Mouse (Mus musculus) embryonic facial prominence, embryonic 13.5 days (tissue): Measurements from ENCODE around the gene Tmem94. TPM values are rescaled to one million over a fixed set of nuclear protein-coding genes. Genes with fewer than 3 reads are reported as not detected.

Experiments
- ATAC-seq: fragments of 200-750 bp; cut with Nextera tagmentation; 2 replicates; pipeline ENCODE4 v1.8.0; 2017; ENCODE audit warnings: low read depth; ENCODE audit not compliant: insufficient number of reproducible peaks, insufficient read depth, low FRiP score, low TSS enrichment
- H3K27ac ChIP-seq: fragments of 300-500 bp; sonication (generic); 2 replicates; pipeline ENCODE4 v1.5.1; 2015; ENCODE audit warnings: moderate library complexity, mild to moderate bottlenecking, inconsistent platforms
- H3K27me3 ChIP-seq: fragments of 300-500 bp; sonication (generic); 2 replicates; pipeline ENCODE4 v1.6.1; 2015; ENCODE audit warnings: mild to moderate bottlenecking, inconsistent platforms
- H3K36me3 ChIP-seq: fragments of 300-500 bp; sonication (generic); 2 replicates; pipeline ENCODE4 v1.6.1; 2015; ENCODE audit warnings: mild to moderate bottlenecking, inconsistent platforms
- H3K4me1 ChIP-seq: fragments of 300-500 bp; sonication (generic); 2 replicates; pipeline ENCODE4 v1.6.1; 2015; ENCODE audit warnings: inconsistent platforms
- H3K4me2 ChIP-seq: fragments of 300-500 bp; sonication (generic); 2 replicates; pipeline ENCODE4 v1.6.1; 2015; ENCODE audit warnings: moderate library complexity, mild to moderate bottlenecking, inconsistent platforms
- H3K4me3 ChIP-seq: fragments of 300-500 bp; sonication (generic); 2 replicates; pipeline ENCODE4 v1.5.1; 2015; ENCODE audit warnings: mild to moderate bottlenecking, inconsistent platforms
- H3K9ac ChIP-seq: fragments of 300-500 bp; sonication (generic); 2 replicates; pipeline ENCODE4 v1.6.1; 2015; ENCODE audit warnings: mild to moderate bottlenecking, inconsistent platforms
- H3K9me3 ChIP-seq: fragments of 300-500 bp; sonication (generic); 2 replicates; pipeline ENCODE4 v1.6.1; 2016; ENCODE audit warnings: inconsistent platforms
- WGBS: fragments of 180-500 bp; shearing (Covaris S2); methylation state at CpG from one replicate; pipeline ENCODE4 v1.1.7; 2015; ENCODE audit warnings: mixed read lengths; 5-methylcytosine and 5-hydroxymethylcytosine counted together
- polyA plus RNA-seq: library from polyadenylated mRNA; unstranded; fragments of >200 nt; fragmentation: Nextera tagmentation; extraction: Ambion mirVana; gene quantifications from 2 replicates; pipeline ENCODE4 v1.2.1, GENCODE M21; 2015

Gene Tmem94
- polyA plus RNA-seq, 1 experiment from 2014 or later: 24.9 TPM

DNA sequence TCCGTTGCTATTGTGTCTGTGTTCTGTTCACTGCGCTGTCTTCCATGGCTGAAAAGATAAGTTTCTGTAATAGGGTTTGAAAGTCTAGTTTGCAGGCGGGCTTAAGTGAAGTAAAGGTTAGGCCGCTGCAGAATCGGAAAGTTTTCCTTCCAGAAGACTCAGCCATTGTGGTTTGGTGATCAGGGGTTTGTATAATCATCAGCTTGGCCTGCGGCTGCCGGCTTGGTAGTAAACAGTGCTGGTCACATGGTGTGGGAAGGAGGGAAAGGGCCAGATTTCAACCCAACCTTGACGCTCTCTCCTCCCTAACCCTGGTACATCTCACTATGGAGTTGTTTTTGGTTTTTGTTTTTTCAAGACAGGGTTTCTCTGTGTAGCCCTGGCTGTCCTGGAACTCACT, 1.7 kb downstream of the Tmem94 start:
- peak overlapping the region; percentile 78 for H3K4me2 ChIP-seq
- WGBS: 80% methylated on average over 8 of the region's 8 CpGs
- ATAC-seq: no peak

GRCm38 (mm10) chr11:115768896-115769295, 3.7 kb downstream of the Tmem94 start:
- H3K4me1 ChIP-seq: peaks cover 13% of the 10 kb centered on the region
- H3K9me3 ChIP-seq: no peaks in the 10 kb centered on the region
- no peaks in the 10 kb centered on the region for H3K27me3 ChIP-seq
- H3K4me3 ChIP-seq: no peak overlapping the region
- no peak overlapping the region for H3K4me2 ChIP-seq
- no peak overlapping the region for H3K9ac ChIP-seq
- no peak overlapping the region for H3K27ac ChIP-seq
- 83% methylated on average over 3 of the region's 3 CpGs for WGBS
- H3K36me3 ChIP-seq: peaks cover 4% of the 10 kb centered on the region; the same call in 1 of the 2 replicates
- ATAC-seq: no peak

More for the DNA sequence above, 1.7 kb downstream of the Tmem94 start:
- Histone ChIP-seq H3K9ac (no peak overlapping the region), H3K27ac (peak overlapping the region; percentile 93; the same call in 1 of the 2 replicates), H3K27me3 (no peaks in the 10 kb centered on the region), H3K4me1 (peaks cover 13% of the 10 kb centered on the region), H3K36me3 (no peaks in the 10 kb centered on the region), H3K9me3 (no peaks in the 10 kb centered on the region), H3K4me3 (peak overlapping the region; percentile 73)

DNA sequence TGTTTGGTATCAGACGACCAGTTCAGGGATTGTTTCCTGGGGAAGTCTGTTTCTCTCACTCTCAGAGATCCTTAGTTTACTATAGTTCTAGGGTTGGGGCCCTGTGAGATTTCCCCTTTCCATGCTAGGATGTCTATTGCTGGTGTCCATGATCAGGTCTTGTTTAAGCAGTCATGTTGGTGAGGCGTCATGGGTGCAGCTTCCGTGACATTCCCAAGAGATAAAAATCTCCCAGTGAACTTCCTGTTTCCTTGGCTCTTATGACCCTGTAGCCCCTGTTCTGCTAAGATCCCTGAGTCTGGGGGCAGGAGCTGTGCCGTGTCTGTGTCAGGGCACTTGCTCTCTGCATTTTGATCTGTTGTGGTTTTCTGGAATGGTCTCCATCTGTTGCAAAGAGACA, 9.4 kb downstream of the Tmem94 start:
- no peak for ATAC-seq
- H3K27ac ChIP-seq: no peak overlapping the region
- no peaks in the 10 kb centered on the region for H3K27me3 ChIP-seq
- no peak overlapping the region for H3K4me2 ChIP-seq
- 0 out of 2 replicates have a peak overlapping the region, but pooled peaks have one; percentile 27 for H3K9ac ChIP-seq
- H3K4me1 ChIP-seq: peaks cover 49% of the 10 kb centered on the region
- peaks cover 11% of the 10 kb centered on the region; the same call in 1 of the 2 replicates for H3K36me3 ChIP-seq
- no peak overlapping the region for H3K4me3 ChIP-seq
- 45% methylated on average over 4 of the region's 4 CpGs for WGBS
- H3K9me3 ChIP-seq: no peaks in the 10 kb centered on the region

DNA sequence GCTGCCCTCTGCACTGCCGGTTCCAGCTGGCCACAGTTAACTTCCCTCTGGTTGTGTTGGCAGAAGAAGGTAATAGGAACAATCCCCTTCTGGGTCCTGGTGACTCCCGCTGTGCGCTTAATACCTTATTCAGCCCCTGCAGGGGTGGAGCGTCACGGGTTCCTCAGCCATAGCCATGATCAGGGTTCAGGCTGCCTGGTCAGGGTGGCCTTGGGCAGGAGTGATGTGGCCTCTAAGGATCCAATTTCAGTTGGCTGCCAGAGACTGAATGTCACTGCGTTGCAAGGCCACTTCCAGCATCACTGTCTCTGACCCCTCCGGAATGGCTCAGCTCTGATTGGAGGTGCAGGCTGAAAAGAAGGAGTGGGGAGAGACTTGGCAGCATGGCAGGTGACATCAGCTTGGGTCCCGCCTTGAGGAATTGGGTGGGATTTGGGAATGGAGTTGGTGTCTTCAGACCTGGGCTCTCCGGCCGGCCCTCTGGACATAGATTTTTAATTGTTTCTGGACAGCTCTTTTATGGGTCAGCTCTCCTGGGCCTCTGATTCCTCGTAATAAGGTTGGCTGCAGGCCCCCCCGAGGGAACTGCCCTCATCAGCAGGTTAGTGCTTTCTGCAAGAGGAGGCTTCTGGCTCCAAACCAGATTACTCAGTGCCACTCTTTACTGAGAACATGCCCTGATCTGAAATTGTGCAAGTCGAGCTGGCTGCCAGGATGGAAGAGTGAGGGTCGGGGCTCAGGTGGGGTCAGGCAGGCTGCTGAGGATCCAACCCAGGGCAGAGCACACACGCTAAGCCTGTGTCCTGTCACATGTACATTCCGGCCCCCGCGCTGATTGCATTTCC, 10.8 kb downstream of the Tmem94 start:
- 0 out of 2 replicates have a peak overlapping the region, but pooled peaks have one; percentile 9 for H3K4me2 ChIP-seq
- no peak overlapping the region for H3K27ac ChIP-seq
- WGBS: 28% methylated on average over 18 of the region's 18 CpGs
- no peak overlapping the region for H3K4me3 ChIP-seq
- H3K27me3 ChIP-seq: no peaks in the 10 kb centered on the region
- 0 out of 2 replicates have a peak overlapping the region, but pooled peaks have one; percentile 16 for H3K9ac ChIP-seq
- H3K9me3 ChIP-seq: no peaks in the 10 kb centered on the region
- peaks cover 15% of the 10 kb centered on the region for H3K36me3 ChIP-seq
- peaks cover 62% of the 10 kb centered on the region for H3K4me1 ChIP-seq
- no peak for ATAC-seq

GRCm38 (mm10) chr11:115776954-115777353, 11.7 kb downstream of the Tmem94 start:
- peaks cover 62% of the 10 kb centered on the region for H3K4me1 ChIP-seq
- H3K27me3 ChIP-seq: no peaks in the 10 kb centered on the region
- H3K4me2 ChIP-seq: 0 out of 2 replicates have a peak overlapping the region, but pooled peaks have one; percentile 5
- peak overlapping the region; percentile 77 for H3K27ac ChIP-seq
- peaks cover 15% of the 10 kb centered on the region for H3K36me3 ChIP-seq
- no peak overlapping the region for H3K4me3 ChIP-seq
- H3K9ac ChIP-seq: no peak overlapping the region
- no peaks in the 10 kb centered on the region for H3K9me3 ChIP-seq
- ATAC-seq: no peak
- WGBS: 58% methylated on average over 9 of the region's 9 CpGs

- Histone ChIP-seq H3K4me3 (no peak overlapping the region), H3K9me3 (no peaks in the 10 kb centered on the region), H3K4me1 (peaks cover 68% of the 10 kb centered on the region), H3K27me3 (no peaks in the 10 kb centered on the region), H3K36me3 (peaks cover 12% of the 10 kb centered on the region), H3K27ac (peak overlapping the region; percentile 77), H3K9ac (peak overlapping the region; percentile 27; the same call in 1 of the 2 replicates), H3K4me2 (no peak overlapping the region)
- peak; percentile 43; the same call in 1 of the 2 replicates for ATAC-seq
- 71% methylated on average over 17 of the region's 17 CpGs for WGBS
These were observed 12.5 kb downstream of the Tmem94 start for GRCm38 (mm10) chr11:115777487-115778335.

DNA sequence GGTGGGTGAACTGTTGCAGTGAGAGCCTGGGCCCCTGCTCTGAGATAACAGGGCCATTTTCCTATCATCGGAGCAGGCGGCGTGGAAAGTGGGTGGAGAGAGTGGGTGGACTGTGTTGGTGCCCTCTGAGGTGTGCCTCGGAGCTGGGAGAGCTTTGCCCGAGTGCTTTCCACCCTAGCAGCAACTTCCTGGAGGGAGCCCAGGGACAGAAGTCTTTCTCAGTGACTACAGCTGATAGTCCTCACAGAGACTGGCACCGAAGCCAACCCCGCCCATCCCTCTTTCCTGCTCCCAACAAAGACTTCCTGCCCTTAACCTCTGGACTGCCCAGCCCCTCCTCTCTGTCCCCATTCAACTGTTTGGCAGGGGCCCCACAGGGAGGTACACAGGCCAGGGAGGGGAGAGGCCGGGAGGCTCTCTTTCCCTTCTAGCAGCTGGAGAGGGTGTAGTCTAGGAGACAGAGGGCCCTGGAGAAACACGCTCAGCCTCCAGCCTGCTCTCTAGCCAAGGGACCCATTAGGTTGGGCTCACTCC, 13.9 kb downstream of the Tmem94 start:
- no peak overlapping the region for H3K4me2 ChIP-seq
- no peak for ATAC-seq
- H3K27me3 ChIP-seq: no peaks in the 10 kb centered on the region
- H3K4me3 ChIP-seq: no peak overlapping the region
- peaks cover 71% of the 10 kb centered on the region for H3K4me1 ChIP-seq
- WGBS: 24% methylated on average over 9 of the region's 9 CpGs
- H3K27ac ChIP-seq: peak overlapping the region; percentile 60
- no peaks in the 10 kb centered on the region for H3K9me3 ChIP-seq
- H3K36me3 ChIP-seq: peaks cover 11% of the 10 kb centered on the region
- peak overlapping the region; percentile 52 for H3K9ac ChIP-seq

DNA sequence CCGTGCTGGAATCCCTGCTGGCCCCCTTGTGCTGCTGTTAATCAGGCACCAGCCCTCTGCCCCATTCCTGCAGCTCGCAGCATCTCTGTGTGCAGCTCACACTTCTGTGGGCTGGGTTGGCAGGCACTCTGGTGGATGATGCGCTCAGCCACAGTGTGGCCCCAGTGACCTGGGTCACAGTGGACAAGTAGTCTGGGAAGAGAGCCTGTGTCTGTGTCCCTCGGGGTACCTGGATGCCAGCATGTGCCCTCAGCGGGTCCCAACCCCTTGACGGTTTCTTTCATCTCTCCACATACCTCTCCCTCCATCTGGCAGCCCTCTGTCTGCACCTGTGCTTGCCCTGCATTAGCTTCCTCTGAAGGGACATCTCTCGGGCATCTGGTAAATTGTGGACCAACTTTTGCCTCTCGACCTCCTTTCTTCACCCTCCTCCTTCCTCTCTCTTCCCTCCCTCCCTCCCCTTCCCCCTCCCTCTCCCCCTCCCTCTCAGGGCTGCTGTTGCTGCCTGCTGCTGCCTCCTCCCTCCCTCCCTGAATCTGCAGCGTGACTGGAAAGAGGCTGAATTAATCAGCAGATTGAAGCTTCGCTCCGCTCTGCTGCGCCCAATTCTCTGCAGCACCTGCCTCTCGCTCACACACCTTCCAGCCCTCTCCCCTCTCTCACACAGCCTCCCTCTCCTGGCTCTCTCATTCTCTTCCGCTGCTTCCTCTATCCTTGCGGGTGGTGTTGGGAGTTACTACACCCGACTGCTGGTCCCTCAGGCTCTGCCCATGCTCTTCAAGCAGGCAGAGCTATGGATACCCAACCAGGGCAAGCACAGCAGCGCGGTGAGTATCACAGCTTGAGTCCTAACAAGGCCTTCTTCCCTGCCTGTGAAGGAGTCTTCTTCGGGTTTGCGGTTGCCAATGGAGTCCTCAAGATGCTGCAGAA, 15.2 kb downstream of the Tmem94 start:
- Histone ChIP-seq H3K9me3 (no peaks in the 10 kb centered on the region), H3K27me3 (no peaks in the 10 kb centered on the region), H3K4me1 (peaks cover 62% of the 10 kb centered on the region), H3K4me2 (no peak overlapping the region), H3K36me3 (peaks cover 13% of the 10 kb centered on the region), H3K9ac (peak overlapping the region; percentile 52; the same call in 1 of the 2 replicates), H3K4me3 (no peak overlapping the region), H3K27ac (peak overlapping the region; percentile 39; the same call in 1 of the 2 replicates)
- 17% methylated on average over 20 of the region's 20 CpGs for WGBS
- no peak for ATAC-seq

DNA sequence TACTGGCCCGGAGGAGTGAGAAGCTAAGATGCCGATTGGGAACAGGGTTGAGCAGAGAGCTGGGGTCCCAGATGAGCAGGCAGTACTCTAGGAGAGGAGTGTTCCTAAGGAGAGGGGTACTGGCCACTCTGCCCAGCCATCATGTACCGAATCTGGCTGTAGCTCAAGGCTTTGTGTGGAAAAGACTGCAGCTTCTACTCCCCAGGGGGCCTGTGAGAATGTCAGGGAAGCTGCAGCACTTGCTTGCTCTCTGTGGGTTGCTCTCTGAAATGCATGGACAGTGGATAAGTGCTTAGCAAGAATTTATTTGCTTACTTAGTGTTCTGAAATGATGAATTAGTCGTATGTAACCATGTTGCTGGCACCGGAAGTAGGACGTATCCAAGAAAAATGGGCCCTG, 21.2 kb downstream of the Tmem94 start:
- Histone ChIP-seq H3K4me3 (no peak overlapping the region), H3K9ac (0 out of 2 replicates have a peak overlapping the region, but pooled peaks have one; percentile 16), H3K27ac (no peak overlapping the region), H3K4me2 (no peak overlapping the region), H3K27me3 (no peaks in the 10 kb centered on the region), H3K4me1 (0 out of 2 replicates have a peak, but pooled peaks cover 9% of the 10 kb centered on the region), H3K9me3 (no peaks in the 10 kb centered on the region), H3K36me3 (peaks cover 57% of the 10 kb centered on the region)
- WGBS: 79% methylated on average over 6 of the region's 6 CpGs
- ATAC-seq: no peak

DNA sequence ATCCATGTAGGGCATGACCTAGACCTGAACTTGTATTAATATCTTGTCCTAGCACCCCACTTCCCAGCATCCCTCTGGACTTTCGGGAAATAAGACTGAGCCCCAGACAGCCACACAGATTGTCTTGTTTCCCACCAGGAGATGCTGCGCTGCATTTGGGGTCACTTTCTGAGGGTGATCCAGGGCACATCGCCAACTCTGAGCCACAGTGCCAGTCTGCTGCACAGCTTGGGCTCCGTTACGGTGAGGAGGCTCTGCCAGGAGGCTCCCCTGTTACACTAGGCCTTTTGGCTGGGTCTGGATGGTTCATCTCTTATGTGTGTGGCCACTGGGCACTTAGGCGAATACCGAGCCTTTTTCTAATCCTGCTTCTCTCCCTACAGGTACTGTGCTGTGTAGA, 24.6 kb downstream of the Tmem94 start:
- Histone ChIP-seq H3K9ac (no peak overlapping the region), H3K4me3 (no peak overlapping the region), H3K9me3 (no peaks in the 10 kb centered on the region), H3K27me3 (no peaks in the 10 kb centered on the region), H3K4me2 (no peak overlapping the region), H3K27ac (no peak overlapping the region), H3K4me1 (no peaks in the 10 kb centered on the region), H3K36me3 (peaks cover 90% of the 10 kb centered on the region)
- no peak for ATAC-seq
- 93% methylated on average over 7 of the region's 7 CpGs for WGBS
